In the genomic region with DNA sequence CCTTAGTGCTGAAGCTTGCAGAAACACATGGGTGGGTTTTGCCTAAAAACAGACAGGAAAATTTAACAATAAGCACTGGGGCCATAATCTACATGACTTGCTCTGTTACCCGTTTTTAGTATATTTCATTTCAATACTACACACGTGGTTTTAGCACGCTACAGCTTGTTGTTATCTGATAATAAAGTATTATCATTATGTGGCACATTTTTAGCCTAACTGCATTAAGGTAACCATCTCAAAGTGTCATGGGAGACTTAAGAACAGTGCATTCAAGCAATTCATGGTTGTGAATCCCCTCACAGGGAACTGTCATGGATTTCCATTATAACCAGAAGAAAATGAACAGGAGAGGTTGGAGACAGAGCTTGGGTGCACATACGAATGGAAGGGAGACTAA, we compare ENCODE assay signal across 1 mouse cellular context.
TF ChIP-seq lines count a peak whose summit lies in the region.

No protein-coding gene starts in this region.

TF ChIP-seq in MEL, 35 proteins besides CTCF, POLR2A, EP300 and RAD21 (continued from another document):
- peak; percentile 89 for TF ChIP-seq GATA1 (IDR thresholded peaks at IDR 0.05; ENCODE audit: low read depth, low read length)
- no peak for TF ChIP-seq CHD1 (IDR thresholded peaks at IDR 0.05; ENCODE audit: low read depth, low read length)
- no peak for TF ChIP-seq NRF1 (IDR thresholded peaks at IDR 0.05; ENCODE audit: insufficient read depth, low read depth, low read length, poor library complexity, severe bottlenecking)
- TF ChIP-seq MAZ (IDR thresholded peaks at IDR 0.05; ENCODE audit: low read depth, low read length) = no peak
- TF ChIP-seq USF2 (IDR thresholded peaks at IDR 0.05; ENCODE audit: borderline replicate concordance in 1 of 2, insufficient read depth in 1 of 2, low read depth in 1 of 2, low read length in 2 of 2) = 0 out of 4 replicates have a peak, but pooled peaks of 1 of the 2 experiments have one; percentile 16
- TF ChIP-seq USF1 (IDR thresholded peaks at IDR 0.05; ENCODE audit: low read depth, low read length) = peak; percentile 80
- TF ChIP-seq UBTF (IDR thresholded peaks at IDR 0.05; ENCODE audit: borderline replicate concordance, insufficient read depth, low read depth, low read length) = no peak
- TF ChIP-seq MYC (IDR thresholded peaks at IDR 0.05; ENCODE audit: low read depth, low read length) = peak; percentile 97
- peak; percentile 32; the same call in 1 of the 2 replicates for TF ChIP-seq TBP (IDR thresholded peaks at IDR 0.05; ENCODE audit: low read depth, low read length)
- TF ChIP-seq ZNF384 (IDR thresholded peaks at IDR 0.05; ENCODE audit: low read depth, low read length) = no peak
- no peak for TF ChIP-seq GABPA (IDR thresholded peaks at IDR 0.05; ENCODE audit: low read depth, low read length)
- TF ChIP-seq MAFK (IDR thresholded peaks at IDR 0.05; ENCODE audit: borderline replicate concordance, low read depth, low read length) = no peak
- TF ChIP-seq BHLHE40 (IDR thresholded peaks at IDR 0.05; ENCODE audit: borderline replicate concordance, low read depth, low read length) = peak; percentile 94
- no peak for TF ChIP-seq ZMIZ1 (IDR thresholded peaks at IDR 0.05; ENCODE audit: low read depth, low read length)
- peak; percentile 94 for TF ChIP-seq SIN3A (IDR thresholded peaks at IDR 0.05; ENCODE audit: low read length)
- TF ChIP-seq KAT2A (conservative IDR thresholded peaks at IDR 0.05; ENCODE audit: low read depth, low read length) = no peak
- 0 out of 2 replicates have a peak, but pooled peaks have one; percentile 31 for TF ChIP-seq POLR2AphosphoS2 (IDR thresholded peaks at IDR 0.05; ENCODE audit: low read length)
- peak; percentile 20; the same call in 1 of the 2 replicates for TF ChIP-seq MEF2A (IDR thresholded peaks at IDR 0.05; ENCODE audit: extremely low read depth, insufficient replicate concordance, low read depth, low read length, poor library complexity, severe bottlenecking)
- TF ChIP-seq E2F4 (IDR thresholded peaks at IDR 0.05; ENCODE audit: borderline replicate concordance, low read depth, low read length) = no peak
- TF ChIP-seq POLR2AphosphoS5 (IDR thresholded peaks at IDR 0.05; ENCODE audit: borderline replicate concordance, low read depth, low read length) = no peak
- TF ChIP-seq TCF12 (IDR thresholded peaks at IDR 0.05; ENCODE audit: low read depth, low read length) = peak; percentile 91
- no peak for TF ChIP-seq ZC3H11A (IDR thresholded peaks at IDR 0.05; ENCODE audit: low read depth, low read length)
